Mouse (Mus musculus) MEL (cell line): Measurements from ENCODE around the gene Coil.

Experiments
- GATA1 ChIP-seq: IDR thresholded peaks from 2 replicates; pipeline ENCODE4 v1.6.1; 2011; ENCODE audit warnings: low read depth, low read length, improper control_type of control experiment
- HCFC1 ChIP-seq: IDR thresholded peaks from 2 replicates; pipeline ENCODE4 v1.6.1; 2012; ENCODE audit warnings: low read depth, mild to moderate bottlenecking, inconsistent platforms, low read length, improper control_type of control experiment, moderate library complexity
- MYC ChIP-seq: IDR thresholded peaks from 2 replicates; pipeline ENCODE4 v1.6.1; 2011; ENCODE audit warnings: low read depth, mild to moderate bottlenecking, low read length, improper control_type of control experiment, moderate library complexity
- POLR2A ChIP-seq, 2 experiments: IDR thresholded peaks; 2 replicates each; pipeline ENCODE4 v1.6.1; 2011 to 2012; ENCODE audit warnings: low read length in 2 of 2, mild to moderate bottlenecking in 2 of 2, control low read depth in 1 of 2, improper control_type of control experiment in 1 of 2, low read depth in 1 of 2, moderate library complexity in 1 of 2; ENCODE audit not compliant: control insufficient read depth in 1 of 2, insufficient read depth in 1 of 2, poor library complexity in 1 of 2

DNA sequence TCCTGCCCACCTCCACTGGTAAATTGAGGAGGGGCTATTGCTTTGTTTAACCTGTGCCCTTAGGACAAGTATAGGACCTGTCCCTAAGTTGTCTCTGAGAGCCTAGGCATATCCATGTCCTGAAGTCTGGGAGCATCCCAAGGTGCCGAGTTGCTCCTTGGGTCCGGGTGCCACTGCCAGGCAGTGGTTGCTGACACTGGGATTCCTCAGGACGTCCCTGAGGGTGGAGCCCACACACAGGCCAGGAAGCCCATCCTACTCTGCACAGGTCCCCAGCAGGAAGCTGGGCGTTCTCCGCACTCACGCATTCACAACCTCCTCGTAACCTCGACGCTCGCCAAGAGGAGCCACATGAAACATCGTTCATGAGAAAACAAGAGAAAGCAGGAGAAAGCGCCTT is 28.6 kb upstream of the Coil start:
- no peak for TF ChIP-seq POLR2A (IDR thresholded peaks at IDR 0.05; ENCODE audit: control insufficient read depth in 1 of 2, insufficient read depth in 1 of 2, low read depth in 1 of 2, low read length in 2 of 2, poor library complexity in 1 of 2)
- TF ChIP-seq HCFC1 = no peak
- no peak for TF ChIP-seq GATA1
- TF ChIP-seq MYC = no peak
